Mouse (Mus musculus) forebrain, embryonic 14.5 days (tissue): Measurements from ENCODE around the gene Gli2. TPM values are rescaled to one million over a fixed set of nuclear protein-coding genes. Genes with fewer than 3 reads are reported as not detected.

Experiments used
- ATAC-seq: fragments of 200-750 bp; cut with Nextera tagmentation; 2 replicates; pipeline ENCODE4 v1.8.0; 2017; ENCODE audit warnings: mild to moderate bottlenecking, moderate library complexity
- DNase-seq: peaks from one replicate; pipeline ENCODE4 v3.0.0-alpha.2; 2015; ENCODE audit warnings: low spot score
- H3K27ac ChIP-seq: fragments of 300-500 bp; sonication (generic); 2 replicates; pipeline ENCODE4 v1.5.1; 2014; ENCODE audit warnings: low read depth, mild to moderate bottlenecking, control low read depth, low read length, moderate library complexity
- H3K27me3 ChIP-seq: fragments of 300-500 bp; sonication (generic); replicated peaks from 2 replicates; pipeline ENCODE4 v1.6.1; 2014; ENCODE audit warnings: low read length, control low read depth, mixed read lengths; ENCODE audit not compliant: control insufficient read depth, insufficient read depth
- H3K36me3 ChIP-seq: fragments of 300-500 bp; sonication (generic); 2 replicates; pipeline ENCODE4 v1.6.1; 2014; ENCODE audit warnings: low read length, control low read depth; ENCODE audit not compliant: control insufficient read depth, insufficient read depth
- H3K4me1 ChIP-seq: fragments of 300-500 bp; sonication (generic); 2 replicates; pipeline ENCODE4 v1.6.1; 2014; ENCODE audit warnings: antibody characterized with exemption, low read length, control low read depth; ENCODE audit not compliant: control insufficient read depth, insufficient read depth
- H3K4me2 ChIP-seq: fragments of 300-500 bp; sonication (generic); 2 replicates; pipeline ENCODE4 v1.6.1; 2014; ENCODE audit warnings: mild to moderate bottlenecking, control low read depth, low read length
- H3K4me3 ChIP-seq: fragments of 300-500 bp; sonication (generic); 2 replicates; pipeline ENCODE4 v1.5.1; 2014; ENCODE audit warnings: low read depth, low read length, control low read depth
- H3K9ac ChIP-seq: fragments of 300-500 bp; sonication (generic); 2 replicates; pipeline ENCODE4 v1.6.1; 2014; ENCODE audit warnings: mild to moderate bottlenecking, low read length, control low read depth, moderate library complexity
- H3K9me3 ChIP-seq: fragments of 300-500 bp; sonication (generic); replicated peaks from 2 replicates; pipeline ENCODE4 v1.6.1; 2016; ENCODE audit warnings: low read length, control low read depth, mixed read lengths; ENCODE audit not compliant: control insufficient read depth
- WGBS: fragments of 180-500 bp; shearing (Covaris S2); extraction: QIAGEN DNeasy Blood & Tissue Kit; methylation state at CpG from one replicate; pipeline ENCODE4 v1.1.7; 2014; 5-methylcytosine and 5-hydroxymethylcytosine counted together
- polyA plus RNA-seq: library from polyadenylated mRNA; unstranded; fragments of >200 nt; fragmentation: Nextera tagmentation; extraction: Ambion mirVana; gene quantifications from 2 replicates; pipeline ENCODE4 v1.2.1, GENCODE M21; 2014

The Gli2 gene
- polyA plus RNA-seq, 1 experiment from 2014 or later: 3.3 TPM

- Histone ChIP-seq H3K27ac (no peak overlapping the region), H3K9me3 (no peaks in the 10 kb centered on the region), H3K27me3 (no peaks in the 10 kb centered on the region), H3K9ac (no peak overlapping the region), H3K4me2 (no peak overlapping the region), H3K4me3 (no peak overlapping the region), H3K4me1 (peaks cover 22% of the 10 kb centered on the region), H3K36me3 (no peaks in the 10 kb centered on the region)
- no peak for DNase-seq
- no peak for ATAC-seq
- 78% methylated on average over 5 of the region's 5 CpGs for WGBS
These were observed 101.1 kb downstream of the Gli2 start for GRCm38 (mm10) chr1:118952318-118952717.

- WGBS: 95% methylated on average over 2 of the region's 2 CpGs
- ATAC-seq: no peak
- no peak overlapping the region for H3K27ac ChIP-seq
These were observed 105.0 kb downstream of the Gli2 start for GRCm38 (mm10) chr1:118948407-118948806.

GRCm38 (mm10) chr1:118947221-118947620 lies 106.2 kb downstream of the Gli2 start:
- no peaks in the 10 kb centered on the region; the same call in 1 of the 2 replicates for H3K4me1 ChIP-seq
- H3K27me3 ChIP-seq: no peaks in the 10 kb centered on the region
- H3K4me3 ChIP-seq: no peak overlapping the region
- H3K4me2 ChIP-seq: no peak overlapping the region
- no peaks in the 10 kb centered on the region for H3K36me3 ChIP-seq
- H3K9me3 ChIP-seq: no peaks in the 10 kb centered on the region
- ATAC-seq (no peak), DNase-seq (no peak)
- no peak overlapping the region for H3K27ac ChIP-seq
- 51% methylated on average over 4 of the region's 4 CpGs for WGBS
- no peak overlapping the region for H3K9ac ChIP-seq

More at GRCm38 (mm10) chr1:118948407-118948806, 105.0 kb downstream of the Gli2 start:
- Histone ChIP-seq H3K4me1 (no peaks in the 10 kb centered on the region; the same call in 1 of the 2 replicates), H3K9ac (no peak overlapping the region), H3K36me3 (no peaks in the 10 kb centered on the region), H3K4me2 (no peak overlapping the region), H3K9me3 (no peaks in the 10 kb centered on the region), H3K27me3 (no peaks in the 10 kb centered on the region), H3K4me3 (no peak overlapping the region)
- DNase-seq: no peak

GRCm38 (mm10) chr1:118941336-118941735 lies 112.1 kb downstream of the Gli2 start:
- Histone ChIP-seq H3K36me3 (no peaks in the 10 kb centered on the region), H3K27me3 (no peaks in the 10 kb centered on the region), H3K4me3 (no peak overlapping the region), H3K4me1 (peaks cover 17% of the 10 kb centered on the region), H3K9me3 (no peaks in the 10 kb centered on the region), H3K9ac (no peak overlapping the region), H3K27ac (0 out of 2 replicates have a peak overlapping the region, but pooled peaks have one; percentile 39), H3K4me2 (no peak overlapping the region)
- 35% methylated on average over 8 of the region's 8 CpGs for WGBS
- ATAC-seq (peak; percentile 36; the same call in 1 of the 2 replicates), DNase-seq (peak; percentile 39)

- Histone ChIP-seq H3K4me1 (peaks cover 27% of the 10 kb centered on the region), H3K9me3 (no peaks in the 10 kb centered on the region), H3K27me3 (no peaks in the 10 kb centered on the region), H3K4me2 (no peak overlapping the region), H3K36me3 (no peaks in the 10 kb centered on the region), H3K27ac (peak overlapping the region; percentile 44; the same call in 1 of the 2 replicates), H3K4me3 (no peak overlapping the region), H3K9ac (no peak overlapping the region)
- DNase-seq (peak; percentile 67), ATAC-seq (peak; percentile 71)
- WGBS: 15% methylated on average over 5 of the region's 5 CpGs
These were observed 113.1 kb downstream of the Gli2 start for GRCm38 (mm10) chr1:118940269-118940840.

GRCm38 (mm10) chr1:118938206-118938605 lies 115.2 kb downstream of the Gli2 start:
- H3K27me3 ChIP-seq: no peaks in the 10 kb centered on the region
- H3K36me3 ChIP-seq: no peaks in the 10 kb centered on the region
- no peak overlapping the region for H3K4me3 ChIP-seq
- H3K4me1 ChIP-seq: peaks cover 27% of the 10 kb centered on the region
- no peak overlapping the region for H3K27ac ChIP-seq
- WGBS: 77% methylated on average over 4 of the region's 4 CpGs
- no peak overlapping the region for H3K9ac ChIP-seq
- no peaks in the 10 kb centered on the region for H3K9me3 ChIP-seq
- DNase-seq (no peak), ATAC-seq (no peak)
- no peak overlapping the region for H3K4me2 ChIP-seq

- no peaks in the 10 kb centered on the region for H3K36me3 ChIP-seq
- no peaks in the 10 kb centered on the region for H3K9me3 ChIP-seq
- H3K9ac ChIP-seq: no peak overlapping the region
- H3K27ac ChIP-seq: peak overlapping the region; percentile 48; the same call in 1 of the 2 replicates
- WGBS: 9% methylated on average over 4 of the region's 4 CpGs
- no peak overlapping the region for H3K4me2 ChIP-seq
- H3K4me3 ChIP-seq: no peak overlapping the region
- peaks cover 23% of the 10 kb centered on the region for H3K4me1 ChIP-seq
- H3K27me3 ChIP-seq: no peaks in the 10 kb centered on the region
- ATAC-seq (peak; percentile 61), DNase-seq (peak; percentile 64)
These were observed 117.3 kb downstream of the Gli2 start for GRCm38 (mm10) chr1:118936108-118936507.

- no peaks in the 10 kb centered on the region for H3K9me3 ChIP-seq
- no peaks in the 10 kb centered on the region for H3K27me3 ChIP-seq
- H3K27ac ChIP-seq: peak overlapping the region; percentile 48; the same call in 1 of the 2 replicates
- H3K4me2 ChIP-seq: no peak overlapping the region
- peaks cover 17% of the 10 kb centered on the region for H3K4me1 ChIP-seq
- no peak for DNase-seq
- WGBS: 54% methylated on average over 6 of the region's 6 CpGs
- no peak overlapping the region for H3K9ac ChIP-seq
- no peak overlapping the region for H3K4me3 ChIP-seq
- no peak for ATAC-seq
- H3K36me3 ChIP-seq: no peaks in the 10 kb centered on the region
These were observed 117.9 kb downstream of the Gli2 start for GRCm38 (mm10) chr1:118935518-118935917.

GRCm38 (mm10) chr1:118932167-118932566 lies 121.3 kb downstream of the Gli2 start:
- peaks cover 10% of the 10 kb centered on the region for H3K4me1 ChIP-seq
- H3K4me3 ChIP-seq: no peak overlapping the region
- H3K27me3 ChIP-seq: no peaks in the 10 kb centered on the region
- H3K4me2 ChIP-seq: no peak overlapping the region
- ATAC-seq: no peak
- H3K9me3 ChIP-seq: no peaks in the 10 kb centered on the region
- no peaks in the 10 kb centered on the region for H3K36me3 ChIP-seq
- DNase-seq: no peak
- 90% methylated on average over 5 of the region's 5 CpGs for WGBS
- H3K9ac ChIP-seq: no peak overlapping the region
- no peak overlapping the region for H3K27ac ChIP-seq
